Mouse (Mus musculus): Measurements from ENCODE around the gene Ptgir. TPM values are rescaled to one million over a fixed set of nuclear protein-coding genes. Genes with fewer than 3 reads are reported as not detected.

The Ptgir gene
- polyA plus RNA-seq, 1 experiment from 2014 or later: 2.6 TPM

- ATAC-seq (ENCODE audit: low read depth): 0 out of 2 replicates have a peak, but pooled peaks have one; percentile 20
- peaks cover 9% of the 10 kb centered on the region for H3K4me1 ChIP-seq (replicated peaks; ENCODE audit: control insufficient read depth, insufficient read depth, low read length)
- no peak overlapping the region for H3K9ac ChIP-seq (ENCODE audit: low read length)
- H3K9me3 ChIP-seq (ENCODE audit: control insufficient read depth, low read length): no peaks in the 10 kb centered on the region
- H3K4me3 ChIP-seq (ENCODE audit: low read length): no peak overlapping the region
- H3K4me2 ChIP-seq (ENCODE audit: low read depth, low read length): no peak overlapping the region
- no peaks in the 10 kb centered on the region for H3K36me3 ChIP-seq (ENCODE audit: control insufficient read depth, insufficient read depth, low read length)
- peaks cover 5% of the 10 kb centered on the region for H3K27me3 ChIP-seq (ENCODE audit: control insufficient read depth, insufficient read depth, low read depth, low read length)
- 27% methylated on average over 7 of the region's 7 CpGs for WGBS
- H3K27ac ChIP-seq (ENCODE audit: low read length): no peak overlapping the region
These were observed 34.0 kb downstream of the Ptgir start for GRCm38 (mm10) chr7:16940292-16940691.

GRCm38 (mm10) chr7:16942861-16943260, 36.6 kb downstream of the Ptgir start:
- H3K4me1 ChIP-seq (replicated peaks; ENCODE audit: control insufficient read depth, insufficient read depth, low read length): peaks cover 26% of the 10 kb centered on the region

GRCm38 (mm10) chr7:16944061-16944807, 37.9 kb downstream of the Ptgir start, which contains the start of gene Pnmal2:
TSS of gene Pnmal2 (plus strand) at chr7:16944682.
- Histone ChIP-seq H3K4me1 (replicated peaks; ENCODE audit: control insufficient read depth, insufficient read depth, low read length) (peaks cover 37% of the 10 kb centered on the region), H3K27ac (ENCODE audit: low read length) (no peak within 1 kb of the TSS)
- peak; percentile 90 for ATAC-seq (ENCODE audit: low read depth)

More at GRCm38 (mm10) chr7:16942861-16943260, 36.6 kb downstream of the Ptgir start:
- H3K27ac ChIP-seq (ENCODE audit: low read length): no peak overlapping the region
- H3K4me3 ChIP-seq (ENCODE audit: low read length): no peak overlapping the region
- WGBS: 38% methylated on average over 4 of the region's 4 CpGs
- H3K27me3 ChIP-seq (ENCODE audit: control insufficient read depth, insufficient read depth, low read depth, low read length): peaks cover 25% of the 10 kb centered on the region
- no peak overlapping the region for H3K4me2 ChIP-seq (ENCODE audit: low read depth, low read length)
- no peak overlapping the region for H3K9ac ChIP-seq (ENCODE audit: low read length)
- no peaks in the 10 kb centered on the region for H3K9me3 ChIP-seq (ENCODE audit: control insufficient read depth, low read length)
- no peak for ATAC-seq (ENCODE audit: low read depth)
- H3K36me3 ChIP-seq (ENCODE audit: control insufficient read depth, insufficient read depth, low read length): no peaks in the 10 kb centered on the region

GRCm38 (mm10) chr7:16944808-16945315, 38.6 kb downstream of the Ptgir start:
- peak overlapping the region; percentile 89 for H3K4me2 ChIP-seq (ENCODE audit: low read depth, low read length)
- 2% methylated on average over 22 of the region's 22 CpGs for WGBS
- H3K9me3 ChIP-seq (ENCODE audit: control insufficient read depth, low read length): no peaks in the 10 kb centered on the region
- H3K27me3 ChIP-seq (ENCODE audit: control insufficient read depth, insufficient read depth, low read depth, low read length): peaks cover 25% of the 10 kb centered on the region
- H3K9ac ChIP-seq (ENCODE audit: low read length): peak overlapping the region; percentile 76
- H3K36me3 ChIP-seq (ENCODE audit: control insufficient read depth, insufficient read depth, low read length): no peaks in the 10 kb centered on the region
- ATAC-seq (ENCODE audit: low read depth): peak; percentile 4; the same call in 1 of the 2 replicates
- peaks cover 37% of the 10 kb centered on the region for H3K4me1 ChIP-seq (replicated peaks; ENCODE audit: control insufficient read depth, insufficient read depth, low read length)
- no peak overlapping the region for H3K27ac ChIP-seq (ENCODE audit: low read length)
- peak overlapping the region; percentile 65 for H3K4me3 ChIP-seq (ENCODE audit: low read length)

More at GRCm38 (mm10) chr7:16944061-16944807, 37.9 kb downstream of the Ptgir start, which contains the start of gene Pnmal2:
- peak within 1 kb of the TSS; percentile 76 for H3K9ac ChIP-seq (ENCODE audit: low read length)
- 15% methylated on average over 36 of the region's 36 CpGs for WGBS
- no peaks in the 10 kb centered on the region for H3K9me3 ChIP-seq (ENCODE audit: control insufficient read depth, low read length)
- peaks cover 25% of the 10 kb centered on the region for H3K27me3 ChIP-seq (ENCODE audit: control insufficient read depth, insufficient read depth, low read depth, low read length)
- peak within 1 kb of the TSS; percentile 65 for H3K4me3 ChIP-seq (ENCODE audit: low read length)
- H3K36me3 ChIP-seq (ENCODE audit: control insufficient read depth, insufficient read depth, low read length): no peaks in the 10 kb centered on the region
- H3K4me2 ChIP-seq (ENCODE audit: low read depth, low read length): peak within 1 kb of the TSS; percentile 89

GRCm38 (mm10) chr7:16945419-16945818, 39.1 kb downstream of the Ptgir start:
- ATAC-seq (ENCODE audit: low read depth): no peak
- H3K36me3 ChIP-seq (ENCODE audit: control insufficient read depth, insufficient read depth, low read length): no peaks in the 10 kb centered on the region
- H3K9me3 ChIP-seq (ENCODE audit: control insufficient read depth, low read length): no peaks in the 10 kb centered on the region
- WGBS: 17% methylated on average over 17 of the region's 17 CpGs
- H3K9ac ChIP-seq (ENCODE audit: low read length): no peak overlapping the region; the same call in 1 of the 2 replicates
- peak overlapping the region; percentile 89 for H3K4me2 ChIP-seq (ENCODE audit: low read depth, low read length)
- H3K27me3 ChIP-seq (ENCODE audit: control insufficient read depth, insufficient read depth, low read depth, low read length): peaks cover 25% of the 10 kb centered on the region
- peak overlapping the region; percentile 65 for H3K4me3 ChIP-seq (ENCODE audit: low read length)
- H3K4me1 ChIP-seq (replicated peaks; ENCODE audit: control insufficient read depth, insufficient read depth, low read length): peaks cover 39% of the 10 kb centered on the region
- H3K27ac ChIP-seq (ENCODE audit: low read length): no peak overlapping the region

- Histone ChIP-seq H3K27ac (ENCODE audit: low read length) (no peak overlapping the region), H3K36me3 (ENCODE audit: control insufficient read depth, insufficient read depth, low read length) (no peaks in the 10 kb centered on the region), H3K27me3 (ENCODE audit: control insufficient read depth, insufficient read depth, low read depth, low read length) (peaks cover 25% of the 10 kb centered on the region), H3K4me3 (ENCODE audit: low read length) (peak overlapping the region; percentile 41), H3K4me2 (ENCODE audit: low read depth, low read length) (peak overlapping the region; percentile 60), H3K9me3 (ENCODE audit: control insufficient read depth, low read length) (no peaks in the 10 kb centered on the region), H3K9ac (ENCODE audit: low read length) (peak overlapping the region; percentile 52), H3K4me1 (replicated peaks; ENCODE audit: control insufficient read depth, insufficient read depth, low read length) (peaks cover 42% of the 10 kb centered on the region)
- no peak for ATAC-seq (ENCODE audit: low read depth)
- WGBS: 5% methylated on average over 53 of the region's 53 CpGs
These were observed 40.4 kb downstream of the Ptgir start for GRCm38 (mm10) chr7:16946441-16947348.

- H3K27ac ChIP-seq (ENCODE audit: low read length): peak overlapping the region; percentile 56; the same call in 1 of the 2 replicates
- H3K27me3 ChIP-seq (ENCODE audit: control insufficient read depth, insufficient read depth, low read depth, low read length): peaks cover 25% of the 10 kb centered on the region
These were observed 41.1 kb downstream of the Ptgir start for GRCm38 (mm10) chr7:16947349-16947895.

GRCm38 (mm10) chr7:16947959-16948361, 41.7 kb downstream of the Ptgir start:
- H3K36me3 ChIP-seq (ENCODE audit: control insufficient read depth, insufficient read depth, low read length): no peaks in the 10 kb centered on the region
- H3K9me3 ChIP-seq (ENCODE audit: control insufficient read depth, low read length): no peaks in the 10 kb centered on the region
- ATAC-seq (ENCODE audit: low read depth): peak; percentile 67
- peak overlapping the region; percentile 60 for H3K4me2 ChIP-seq (ENCODE audit: low read depth, low read length)
- peak overlapping the region; percentile 56 for H3K27ac ChIP-seq (ENCODE audit: low read length)
- 0 out of 2 replicates have a peak overlapping the region, but pooled peaks have one; percentile 16 for H3K9ac ChIP-seq (ENCODE audit: low read length)
- H3K4me3 ChIP-seq (ENCODE audit: low read length): peak overlapping the region; percentile 41
- peaks cover 25% of the 10 kb centered on the region for H3K27me3 ChIP-seq (ENCODE audit: control insufficient read depth, insufficient read depth, low read depth, low read length)
- 4% methylated on average over 4 of the region's 4 CpGs for WGBS
- peaks cover 42% of the 10 kb centered on the region for H3K4me1 ChIP-seq (replicated peaks; ENCODE audit: control insufficient read depth, insufficient read depth, low read length)

More at GRCm38 (mm10) chr7:16947349-16947895, 41.1 kb downstream of the Ptgir start:
- H3K36me3 ChIP-seq (ENCODE audit: control insufficient read depth, insufficient read depth, low read length): no peaks in the 10 kb centered on the region
- whole genome bisulfite sequencing: 12% methylated on average over 21 of the region's 22 CpGs
- peak overlapping the region; percentile 52 for H3K9ac ChIP-seq (ENCODE audit: low read length)
- peak overlapping the region; percentile 41 for H3K4me3 ChIP-seq (ENCODE audit: low read length)
- ATAC-seq (ENCODE audit: low read depth): no peak
- H3K4me1 ChIP-seq (replicated peaks; ENCODE audit: control insufficient read depth, insufficient read depth, low read length): peaks cover 42% of the 10 kb centered on the region
- H3K9me3 ChIP-seq (ENCODE audit: control insufficient read depth, low read length): no peaks in the 10 kb centered on the region
- peak overlapping the region; percentile 60 for H3K4me2 ChIP-seq (ENCODE audit: low read depth, low read length)
